Mouse (Mus musculus) heart, embryonic 11.5 days (tissue): ENCODE data around the gene Ggps1. TPM values are rescaled to one million over a fixed set of nuclear protein-coding genes. Genes with fewer than 3 reads are reported as not detected.
A peak's percentile ranks its signal among the peaks of the same experiment; 100 is the strongest.

ENCODE experiments used
- ATAC-seq: fragments of 200-750 bp; cut with Nextera tagmentation; replicated peaks from 2 replicates; pipeline ENCODE4 v1.8.0; 2017; ENCODE audit warnings: moderate library complexity; ENCODE audit not compliant: insufficient number of reproducible peaks, low FRiP score, low TSS enrichment
- H3K27ac ChIP-seq: fragments of 300-500 bp; sonication (generic); 2 replicates; pipeline ENCODE4 v1.5.1; 2014; ENCODE audit warnings: mild to moderate bottlenecking, low read depth, low read length
- H3K27me3 ChIP-seq: fragments of 300-500 bp; sonication (generic); 2 replicates; pipeline ENCODE4 v1.6.1; 2014; ENCODE audit warnings: mild to moderate bottlenecking, low read length, mixed read lengths; ENCODE audit not compliant: control insufficient read depth, insufficient read depth
- H3K36me3 ChIP-seq: fragments of 300-500 bp; sonication (generic); 2 replicates; pipeline ENCODE4 v1.6.1; 2014; ENCODE audit warnings: mild to moderate bottlenecking, low read length, moderate library complexity, mixed read lengths; ENCODE audit not compliant: control insufficient read depth, insufficient read depth
- H3K4me1 ChIP-seq: fragments of 300-500 bp; sonication (generic); 2 replicates; pipeline ENCODE4 v1.6.1; 2014; ENCODE audit warnings: low read length; ENCODE audit not compliant: control insufficient read depth, insufficient read depth
- H3K4me2 ChIP-seq: fragments of 300-500 bp; sonication (generic); 2 replicates; pipeline ENCODE4 v1.6.1; 2014; ENCODE audit warnings: mild to moderate bottlenecking, moderate library complexity
- H3K4me3 ChIP-seq: fragments of 300-500 bp; sonication (generic); 2 replicates; pipeline ENCODE4 v1.5.1; 2014; ENCODE audit warnings: low read depth, low read length
- H3K9ac ChIP-seq: fragments of 300-500 bp; sonication (generic); 2 replicates; pipeline ENCODE4 v1.6.1; 2014; ENCODE audit warnings: mild to moderate bottlenecking, low read depth, low read length, moderate library complexity
- H3K9me3 ChIP-seq: fragments of 300-500 bp; sonication (generic); replicated peaks from 2 replicates; pipeline ENCODE4 v1.6.1; 2016; ENCODE audit warnings: low read length; ENCODE audit not compliant: control insufficient read depth
- WGBS: fragments of 180-500 bp; shearing (Covaris S2); extraction: QIAGEN DNeasy Blood & Tissue Kit; methylation state at CpG from one replicate; pipeline ENCODE4 v1.1.7; 2014; ENCODE audit not compliant: insufficient replicate concordance; 5-methylcytosine and 5-hydroxymethylcytosine counted together
- polyA plus RNA-seq: library from polyadenylated mRNA; unstranded; fragments of >200 nt; fragmentation: Nextera tagmentation; extraction: Ambion mirVana; gene quantifications from 2 replicates; pipeline ENCODE4 v1.2.1, GENCODE M21; 2014

Ggps1 gene
- polyA plus RNA-seq, 1 experiment from 2014 or later: 41.8 TPM

DNA sequence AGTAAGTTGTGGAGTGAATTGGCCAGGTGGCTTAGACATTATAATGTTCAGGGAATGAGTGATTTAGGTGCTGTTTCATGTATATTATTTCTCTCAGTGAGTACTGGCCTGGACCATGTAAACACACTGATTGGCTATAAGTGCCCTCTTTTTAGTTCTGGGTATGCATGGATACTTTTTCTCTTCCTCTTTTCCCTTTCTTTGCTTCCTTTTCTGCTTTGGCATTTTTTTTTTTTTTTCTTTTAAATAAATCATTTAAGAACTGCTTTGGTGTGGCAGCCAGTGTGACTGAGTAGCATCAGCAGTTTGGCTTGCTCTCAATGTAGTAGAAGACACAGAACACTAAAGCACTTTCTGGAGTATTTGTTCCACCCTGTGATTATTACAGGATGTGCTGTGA, 4.7 kb upstream of the Ggps1 start:
- Histone ChIP-seq H3K4me3 (no peak overlapping the region), H3K4me1 (peaks cover 3% of the 10 kb centered on the region; the same call in 1 of the 2 replicates), H3K4me2 (no peak overlapping the region), H3K9ac (no peak overlapping the region), H3K27me3 (no peaks in the 10 kb centered on the region), H3K9me3 (no peaks in the 10 kb centered on the region), H3K27ac (no peak overlapping the region), H3K36me3 (no peaks in the 10 kb centered on the region)
- ATAC-seq: no peak

DNA sequence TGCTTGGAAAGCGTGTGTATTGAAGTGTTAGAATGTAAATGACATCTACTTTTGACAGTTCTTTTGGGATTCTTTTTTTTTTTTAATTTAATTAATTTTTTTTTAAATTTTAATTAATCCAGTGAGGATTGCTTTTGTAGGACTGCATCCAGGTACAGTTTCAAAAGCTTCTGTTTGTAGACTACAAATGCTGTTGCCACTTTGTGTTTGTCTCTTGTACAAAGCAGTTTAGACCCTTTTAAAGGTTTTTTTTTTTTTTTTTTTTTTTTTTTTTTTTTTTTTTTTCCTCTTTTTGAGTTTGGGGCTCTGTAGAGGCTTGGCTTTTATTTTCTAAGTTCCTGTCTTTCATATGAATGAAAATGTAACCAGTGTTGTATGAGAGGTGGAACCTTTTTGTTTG, 2.4 kb upstream of the Ggps1 start:
- Histone ChIP-seq H3K9me3 (no peaks in the 10 kb centered on the region), H3K27me3 (no peaks in the 10 kb centered on the region), H3K4me3 (no peak overlapping the region), H3K4me2 (no peak overlapping the region), H3K27ac (no peak overlapping the region), H3K4me1 (peaks cover 3% of the 10 kb centered on the region), H3K9ac (no peak overlapping the region), H3K36me3 (no peaks in the 10 kb centered on the region)
- ATAC-seq: no peak
- WGBS: 73% methylated on average over 1 of the region's 1 CpGs

GRCm38 (mm10) chr13:14065028-14065380, 1.7 kb upstream of the Ggps1 start:
- Histone ChIP-seq H3K4me2 (peak overlapping the region; percentile 82), H3K4me3 (peak overlapping the region; percentile 93), H3K9ac (peak overlapping the region; percentile 99), H3K4me1 (peaks cover 3% of the 10 kb centered on the region), H3K27me3 (no peaks in the 10 kb centered on the region), H3K9me3 (no peaks in the 10 kb centered on the region), H3K27ac (no peak overlapping the region; the same call in 1 of the 2 replicates), H3K36me3 (no peaks in the 10 kb centered on the region)
- 24% methylated on average over 9 of the region's 9 CpGs for WGBS
- no peak for ATAC-seq

- WGBS: under 1% methylated on average over 65 of the region's 65 CpGs
- ATAC-seq: no peak; the same call in 1 of the 2 replicates
- no peaks in the 10 kb centered on the region for H3K9me3 ChIP-seq
Measured at GRCm38 (mm10) chr13:14064341-14065027, 1.2 kb upstream of the Ggps1 start.

DNA sequence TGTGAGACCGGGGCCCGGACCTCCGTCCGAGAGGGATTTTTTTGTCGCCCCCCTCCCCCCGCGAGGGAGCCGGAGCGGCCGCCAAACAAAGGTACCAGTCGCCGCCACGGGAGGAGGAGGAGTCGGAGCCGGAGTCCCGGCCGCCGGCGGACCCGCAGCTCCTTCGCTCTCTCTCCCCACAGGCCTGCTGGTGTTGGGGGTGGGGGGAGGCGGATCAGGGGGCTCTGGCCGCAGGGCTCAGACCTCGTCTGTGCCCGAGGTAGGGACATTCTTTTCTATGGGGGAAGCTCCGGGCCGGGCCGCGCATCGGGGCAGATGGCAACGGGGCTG, 619 bp upstream of the Ggps1 start:
- H3K4me3 ChIP-seq: peak overlapping the region; percentile 93
- peak overlapping the region; percentile 99 for H3K9ac ChIP-seq
- H3K36me3 ChIP-seq: no peaks in the 10 kb centered on the region
- H3K9me3 ChIP-seq: no peaks in the 10 kb centered on the region
- peaks cover 3% of the 10 kb centered on the region for H3K4me1 ChIP-seq
- H3K27ac ChIP-seq: peak overlapping the region; percentile 97
- peak; percentile 26 for ATAC-seq
- H3K4me2 ChIP-seq: peak overlapping the region; percentile 82
- whole genome bisulfite sequencing: under 1% methylated on average over 23 of the region's 31 CpGs
- H3K27me3 ChIP-seq: no peaks in the 10 kb centered on the region

More at GRCm38 (mm10) chr13:14064341-14065027, 1.2 kb upstream of the Ggps1 start:
- H3K36me3 ChIP-seq: no peaks in the 10 kb centered on the region
- peak overlapping the region; percentile 82 for H3K4me2 ChIP-seq
- peaks cover 3% of the 10 kb centered on the region for H3K4me1 ChIP-seq
- H3K9ac ChIP-seq: peak overlapping the region; percentile 99
- H3K27ac ChIP-seq: peak overlapping the region; percentile 97
- H3K27me3 ChIP-seq: no peaks in the 10 kb centered on the region
- peak overlapping the region; percentile 93 for H3K4me3 ChIP-seq

DNA sequence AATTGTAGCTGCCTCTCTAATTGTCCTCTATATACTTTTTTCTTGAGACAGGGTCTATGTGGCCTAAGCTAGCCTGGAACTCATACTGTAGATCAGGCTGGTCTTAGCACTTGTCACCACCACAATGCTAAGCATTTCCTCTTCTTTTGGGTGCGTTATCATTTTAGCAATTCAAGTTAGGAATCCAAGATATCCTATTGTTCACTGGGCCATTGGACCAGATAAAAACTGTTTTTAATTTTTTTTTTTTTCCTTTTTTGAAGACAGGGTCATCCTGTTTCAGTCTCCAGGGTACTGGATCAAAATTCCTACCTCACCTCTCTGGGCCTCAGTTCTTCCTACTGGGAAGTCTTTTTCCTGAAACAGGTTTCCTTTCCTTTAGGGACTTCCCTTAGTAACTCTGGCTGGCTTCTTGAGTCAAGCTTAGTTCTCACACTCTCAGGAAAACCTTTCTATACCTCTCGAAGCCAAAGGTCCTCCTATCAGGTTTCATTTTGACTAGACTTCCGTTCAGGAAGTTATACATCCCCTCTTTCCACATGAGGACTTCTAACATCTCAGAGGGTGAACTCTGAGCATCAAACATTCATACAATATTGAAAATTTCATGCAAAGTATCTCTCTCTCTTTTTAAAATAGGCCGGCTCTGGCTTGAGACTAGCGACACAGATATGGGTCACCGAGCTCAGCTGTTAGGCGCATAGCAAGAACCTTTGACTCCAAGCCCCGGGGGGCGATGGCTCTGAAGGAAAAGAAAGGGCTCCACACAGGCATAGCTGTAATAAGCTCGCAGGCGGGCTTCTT, 877 bp downstream of the Ggps1 start:
- Histone ChIP-seq H3K4me1 (peaks cover 3% of the 10 kb centered on the region), H3K4me2 (peak overlapping the region; percentile 84), H3K27ac (peak overlapping the region; percentile 94), H3K4me3 (peak overlapping the region; percentile 93), H3K9me3 (no peaks in the 10 kb centered on the region), H3K36me3 (0 out of 2 replicates have a peak, but pooled peaks cover under 1% of the 10 kb centered on the region), H3K27me3 (no peaks in the 10 kb centered on the region), H3K9ac (peak overlapping the region; percentile 82)
- no peak for ATAC-seq
- 4% methylated on average over 11 of the region's 11 CpGs for WGBS

GRCm38 (mm10) chr13:14059582-14059981, 3.7 kb downstream of the Ggps1 start:
- H3K27ac ChIP-seq: no peak overlapping the region
- peaks cover 7% of the 10 kb centered on the region for H3K36me3 ChIP-seq
- no peak overlapping the region for H3K4me2 ChIP-seq
- ATAC-seq: no peak
- H3K4me1 ChIP-seq: no peaks in the 10 kb centered on the region; the same call in 1 of the 2 replicates
- H3K9ac ChIP-seq: no peak overlapping the region
- no peaks in the 10 kb centered on the region for H3K9me3 ChIP-seq
- no peaks in the 10 kb centered on the region for H3K27me3 ChIP-seq
- H3K4me3 ChIP-seq: no peak overlapping the region

DNA sequence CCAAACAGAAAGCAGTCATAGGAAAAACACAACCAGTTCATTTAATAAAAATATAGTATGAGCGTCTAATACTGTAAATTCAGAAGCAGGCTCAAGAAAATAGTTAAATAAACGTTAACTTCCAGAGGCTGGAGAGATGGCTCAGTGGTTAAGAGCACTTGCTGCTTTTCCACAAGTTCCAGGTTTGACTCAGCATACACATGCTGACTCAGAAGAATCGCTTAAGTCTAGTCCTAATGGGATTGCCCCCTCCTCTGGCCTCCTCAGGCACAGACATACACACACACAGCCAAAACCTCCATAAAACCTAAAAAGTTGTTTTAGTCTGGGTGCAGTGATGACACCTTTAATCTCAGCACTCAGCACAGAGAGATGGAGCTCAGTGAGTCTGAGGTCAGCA, 6.5 kb downstream of the Ggps1 start:
- Histone ChIP-seq H3K27me3 (no peaks in the 10 kb centered on the region), H3K4me1 (no peaks in the 10 kb centered on the region; the same call in 1 of the 2 replicates), H3K9ac (no peak overlapping the region), H3K27ac (no peak overlapping the region), H3K9me3 (no peaks in the 10 kb centered on the region), H3K4me2 (no peak overlapping the region), H3K36me3 (peaks cover 21% of the 10 kb centered on the region), H3K4me3 (no peak overlapping the region)
- WGBS: 94% methylated on average over 3 of the region's 3 CpGs
- ATAC-seq: no peak
